Mouse (Mus musculus) layer of hippocampus, postnatal 25 days (tissue): ENCODE data around the gene Map3k7. TPM values are rescaled to one million over a fixed set of nuclear protein-coding genes. Genes with fewer than 3 reads are reported as not detected.
A peak's percentile ranks its signal among the peaks of the same experiment; 100 is the strongest.

Source experiments
- DNase-seq, 2 experiments: peaks; one replicate each; pipeline ENCODE4 v3.0.0; 2022; ENCODE audit warnings: mixed read lengths in 2 of 2, low spot score in 1 of 2; ENCODE audit errors: extremely low spot score in 1 of 2
- total RNA-seq, 2 experiments: library from RNA; stranded (reverse); gene quantifications; 2 replicates each; pipeline ENCODE4 v1.2.3; 2021

The Map3k7 gene
- total RNA-seq, 2 experiments from 2014 or later = 37.3 to 44.2 TPM

DNA sequence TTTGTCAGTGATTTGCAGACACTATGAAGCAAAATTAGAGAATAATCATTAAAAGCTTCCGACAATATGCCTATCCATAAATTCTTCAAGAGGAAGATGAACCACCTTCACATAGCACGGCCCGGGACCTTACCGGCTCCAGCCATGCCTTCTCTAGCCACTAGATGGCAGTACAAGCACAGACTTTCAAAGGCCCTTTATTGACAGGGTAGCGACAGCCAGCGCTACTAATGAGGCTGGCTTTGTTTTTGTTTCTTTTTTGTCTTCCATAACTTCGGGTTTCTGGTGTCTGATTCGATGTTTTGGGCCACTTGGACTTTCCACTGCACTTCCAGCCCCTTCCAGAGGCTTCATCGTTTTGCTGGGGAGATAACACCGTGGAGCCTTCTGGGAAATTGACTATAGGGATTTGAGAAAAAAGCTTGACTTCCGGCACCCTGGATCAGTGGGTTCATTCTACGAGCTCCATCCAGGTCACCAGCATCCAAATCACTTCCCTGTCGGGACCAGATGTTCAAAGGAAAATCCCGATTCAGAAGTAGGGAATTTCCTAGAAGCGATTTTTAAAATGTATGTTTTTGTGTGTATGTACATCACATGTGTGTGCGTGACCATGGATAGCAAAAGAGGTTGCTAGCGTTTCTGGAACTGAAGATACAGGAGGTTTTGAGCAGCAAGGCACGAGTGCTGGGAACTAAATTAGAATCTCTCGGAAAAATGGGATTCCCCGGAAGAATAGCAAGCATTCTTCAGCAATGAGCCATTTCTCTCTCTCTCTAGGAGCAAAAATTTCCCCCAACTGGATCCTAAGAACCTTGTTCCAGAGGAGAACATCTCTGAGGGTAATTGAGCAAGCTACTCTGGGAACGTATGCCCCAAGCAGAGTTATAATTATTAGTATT lies 91.5 kb downstream of the Map3k7 start:
- DNase-seq = peak; percentile 83 to 94

DNA sequence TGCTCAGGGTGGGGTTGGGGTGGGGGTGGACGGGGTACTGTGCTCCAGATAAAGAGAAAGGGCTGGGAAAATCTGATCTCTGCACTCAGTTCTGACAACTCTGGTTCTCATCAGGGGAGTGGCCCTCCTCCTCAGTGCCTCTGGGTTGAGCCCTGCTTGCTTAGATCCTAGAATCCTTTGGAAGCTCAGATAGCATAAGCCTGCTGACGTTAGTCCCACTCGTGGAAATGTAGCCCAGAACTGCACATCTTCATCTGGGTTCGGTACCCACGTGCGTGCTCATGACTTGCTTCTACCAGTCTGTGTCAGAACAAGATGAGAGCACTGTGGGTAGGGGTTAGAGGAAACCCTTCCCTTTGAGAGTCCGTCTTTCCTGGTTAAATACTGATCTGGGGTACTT lies 92.5 kb downstream of the Map3k7 start:
- DNase-seq = no peak

DNA sequence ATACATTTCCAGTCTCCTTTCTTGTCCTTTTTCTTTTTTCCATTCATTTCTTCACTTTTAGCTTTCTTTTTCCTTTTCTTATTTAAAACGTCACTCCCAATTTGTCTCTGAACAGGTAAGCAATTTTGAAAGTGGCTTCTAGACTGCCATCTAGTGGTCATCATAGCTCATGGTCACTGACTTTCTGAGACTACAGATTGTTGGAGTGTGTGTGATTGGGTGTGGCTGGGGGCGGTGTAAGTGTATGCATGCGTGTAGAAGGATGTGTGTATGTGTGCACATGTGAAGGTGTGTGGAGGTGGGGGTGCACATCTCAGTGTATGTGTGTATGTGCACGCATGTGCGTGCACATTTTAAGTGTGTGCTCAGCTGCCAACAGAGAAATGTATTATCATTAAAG lies 93.2 kb downstream of the Map3k7 start:
- no peak for DNase-seq

DNA sequence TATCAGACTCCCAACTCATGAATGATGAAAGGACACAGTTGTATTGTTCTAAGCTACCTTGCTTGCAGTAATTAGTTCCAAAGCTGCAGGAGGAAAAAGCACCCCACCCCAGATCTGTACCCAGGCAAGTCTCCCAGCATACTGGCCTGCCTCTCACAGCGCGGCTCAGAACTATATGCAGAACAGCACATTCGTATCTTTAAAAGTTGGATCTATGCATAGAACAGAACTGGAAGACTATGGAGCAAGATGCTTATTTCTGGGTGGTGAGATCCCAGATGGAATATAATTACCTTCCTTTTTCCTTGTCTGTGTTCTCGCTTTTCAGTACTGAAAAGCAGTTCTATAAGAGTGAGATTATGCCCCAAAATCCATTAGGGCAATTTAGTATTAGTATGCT lies 96.8 kb downstream of the Map3k7 start:
- DNase-seq = no peak

DNA sequence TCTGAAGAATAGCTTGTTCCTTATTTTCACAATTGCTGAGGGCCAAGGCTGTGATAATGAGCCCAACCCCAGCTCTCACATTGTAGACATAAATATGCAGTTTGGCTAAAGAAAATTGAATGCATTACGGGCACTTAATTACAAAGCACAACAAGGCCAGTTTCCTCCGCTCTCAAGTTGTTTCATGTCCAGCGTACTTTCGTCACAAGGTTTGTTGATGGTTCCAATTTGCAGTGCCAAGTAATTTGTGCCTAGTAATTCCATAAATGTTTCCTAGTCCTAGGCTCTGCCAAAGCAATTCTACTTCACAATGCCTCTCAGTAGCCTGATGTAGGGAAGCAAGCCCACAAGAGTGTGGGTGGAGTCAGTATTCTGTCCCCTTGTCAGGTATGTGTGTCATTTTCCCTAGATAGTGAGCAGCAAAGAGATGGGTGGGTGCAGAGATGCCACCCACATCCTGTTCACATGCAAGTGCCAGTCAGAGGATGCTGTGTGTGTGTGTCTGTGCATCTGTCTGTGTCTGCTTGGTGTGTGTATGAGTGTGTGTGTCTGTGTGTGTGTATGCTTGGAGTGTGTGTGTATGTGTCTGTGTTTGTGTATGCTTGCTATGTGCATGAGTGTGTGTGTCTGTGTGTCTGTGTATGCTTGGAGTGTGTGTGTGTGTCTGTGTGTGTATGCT lies 98.6 kb downstream of the Map3k7 start:
- DNase-seq = no peak

DNA sequence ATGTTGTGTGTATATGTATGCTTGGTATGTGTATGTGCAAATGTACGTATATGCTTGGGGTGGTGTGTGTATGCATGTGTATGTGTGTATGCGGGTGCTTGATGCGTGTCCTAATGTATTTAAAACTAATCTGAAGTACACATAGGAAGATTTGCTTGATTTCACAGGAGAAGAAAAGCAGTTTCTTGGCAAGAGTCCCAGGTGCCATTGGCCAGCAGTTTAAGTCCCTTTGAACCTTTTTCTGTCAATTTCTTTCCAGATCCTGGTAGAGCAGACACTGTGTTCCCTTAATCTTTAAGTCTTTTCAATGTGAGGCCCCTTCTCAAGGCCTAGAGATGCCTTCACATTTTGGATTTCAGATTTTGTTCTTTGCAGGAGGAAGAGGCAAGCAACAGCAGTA lies 99.4 kb downstream of the Map3k7 start:
- no peak for DNase-seq
